Mouse (Mus musculus) thymus, adult 2 months (tissue): Measurements from ENCODE around the gene 2310030G06Rik. TPM values are rescaled to one million over a fixed set of nuclear protein-coding genes. Genes with fewer than 3 reads are reported as not detected.

ENCODE experiments used
- DNase-seq: peaks from one replicate; pipeline ENCODE4 v3.0.0; 2021
- H3K27ac ChIP-seq: fragments of 200-500 bp; 2 replicates; pipeline ENCODE4 v1.5.1; 2012; ENCODE audit warnings: low read length, control low read depth; ENCODE audit not compliant: control insufficient read depth, insufficient read depth
- H3K27me3 ChIP-seq: fragments of 200-500 bp; 2 replicates; pipeline ENCODE4 v1.6.1; 2012; ENCODE audit warnings: mild to moderate bottlenecking, low read length, moderate library complexity, mixed read lengths; ENCODE audit not compliant: control insufficient read depth, insufficient read depth
- H3K36me3 ChIP-seq: fragments of 200-500 bp; 2 replicates; pipeline ENCODE4 v1.6.1; 2012; ENCODE audit warnings: mild to moderate bottlenecking, low read length, moderate library complexity; ENCODE audit not compliant: control insufficient read depth, insufficient read depth
- H3K4me1 ChIP-seq: fragments of 200-500 bp; replicated peaks from 2 replicates; pipeline ENCODE4 v1.6.1; 2012; ENCODE audit warnings: low read length; ENCODE audit not compliant: control insufficient read depth, insufficient read depth
- H3K4me3 ChIP-seq: fragments of 200-500 bp; 2 replicates; pipeline ENCODE4 v1.5.1; 2012; ENCODE audit warnings: mild to moderate bottlenecking, low read length, control low read depth, moderate library complexity; ENCODE audit not compliant: control insufficient read depth, insufficient read depth
- CTCF ChIP-seq: fragments of 200-500 bp; IDR thresholded peaks from 2 replicates; pipeline ENCODE4 v1.5.1; 2012; ENCODE audit warnings: mild to moderate bottlenecking, control low read depth, low read length, moderate library complexity, borderline replicate concordance; ENCODE audit not compliant: control insufficient read depth, poor library complexity, insufficient read depth; ENCODE audit errors: extremely low read depth
- POLR2A ChIP-seq: fragments of 200-500 bp; IDR thresholded peaks from 2 replicates; pipeline ENCODE4 v1.6.1; 2012; ENCODE audit warnings: mild to moderate bottlenecking, low read length, control low read depth, moderate library complexity; ENCODE audit not compliant: control insufficient read depth, poor library complexity, insufficient read depth; ENCODE audit errors: extremely low read depth
- WGBS: fragments of 180-500 bp; shearing (Covaris S2); methylation state at CpG from one replicate; pipeline ENCODE4 v1.1.7; 2018; 5-methylcytosine and 5-hydroxymethylcytosine counted together
- polyA plus RNA-seq: library from polyadenylated mRNA; depleted of rRNA; stranded (reverse); fragments of >200 nt; gene quantifications from 2 replicates; pipeline ENCODE4 v1.2.3, GENCODE M21; 2012

The 2310030G06Rik gene
- polyA plus RNA-seq, 1 experiment, result 3.6 TPM

DNA sequence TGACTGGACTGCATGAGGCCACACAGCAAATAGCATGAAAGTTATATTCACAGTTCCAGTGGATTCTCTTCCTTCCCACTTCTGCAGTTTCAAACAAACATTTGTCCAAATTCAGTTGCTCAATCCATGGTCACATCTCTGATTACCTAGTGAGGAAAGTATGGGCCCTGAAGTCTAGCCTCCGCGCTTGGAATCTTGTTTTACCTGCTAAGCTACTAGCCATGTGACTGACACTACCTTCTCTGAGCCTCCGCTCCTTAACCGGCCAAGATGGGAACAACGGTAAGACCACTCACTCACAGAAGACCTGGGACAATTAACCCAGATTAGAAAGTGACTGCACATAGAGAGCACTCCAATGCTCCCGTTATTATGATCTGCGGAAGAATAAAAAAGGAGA, 530 bp downstream of the 2310030G06Rik start:
- TF ChIP-seq POLR2A, result no peak
- no peak for TF ChIP-seq CTCF
- WGBS, result 60% methylated on average over 7 of the region's 7 CpGs
- H3K27me3 ChIP-seq, result no peaks in the 10 kb centered on the region
- no peak overlapping the region for H3K4me3 ChIP-seq
- no peaks in the 10 kb centered on the region for H3K36me3 ChIP-seq
- no peak overlapping the region for H3K27ac ChIP-seq
- DNase-seq, result no peak
- H3K4me1 ChIP-seq, result peaks cover 2% of the 10 kb centered on the region; the same call in 1 of the 2 replicates

DNA sequence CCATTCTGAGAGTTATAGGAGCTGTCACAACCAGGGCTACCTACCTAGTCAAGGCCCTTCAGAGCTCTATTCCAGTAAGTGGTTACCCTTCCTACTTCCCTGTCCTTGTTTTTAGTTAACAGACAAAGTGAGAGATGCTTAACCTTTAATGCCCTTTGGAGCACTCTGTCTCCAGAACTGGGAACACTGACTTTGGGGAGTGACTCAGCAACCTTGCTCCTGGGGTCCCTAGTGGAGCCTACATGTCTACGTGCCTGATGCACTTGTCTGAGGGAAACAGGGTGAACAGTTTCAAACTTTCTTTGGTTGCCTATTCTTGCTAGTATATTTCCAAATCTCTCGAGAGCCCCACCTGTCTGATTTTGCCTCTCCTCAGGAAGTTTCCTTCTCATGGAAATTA, 3.6 kb downstream of the 2310030G06Rik start:
- no peak for DNase-seq
- Histone ChIP-seq H3K4me3 (no peak overlapping the region), H3K27me3 (no peaks in the 10 kb centered on the region), H3K27ac (no peak overlapping the region), H3K36me3 (no peaks in the 10 kb centered on the region), H3K4me1 (peaks cover 10% of the 10 kb centered on the region)
- 43% methylated on average over 2 of the region's 2 CpGs for WGBS
- TF ChIP-seq CTCF (no peak), POLR2A (no peak)

DNA sequence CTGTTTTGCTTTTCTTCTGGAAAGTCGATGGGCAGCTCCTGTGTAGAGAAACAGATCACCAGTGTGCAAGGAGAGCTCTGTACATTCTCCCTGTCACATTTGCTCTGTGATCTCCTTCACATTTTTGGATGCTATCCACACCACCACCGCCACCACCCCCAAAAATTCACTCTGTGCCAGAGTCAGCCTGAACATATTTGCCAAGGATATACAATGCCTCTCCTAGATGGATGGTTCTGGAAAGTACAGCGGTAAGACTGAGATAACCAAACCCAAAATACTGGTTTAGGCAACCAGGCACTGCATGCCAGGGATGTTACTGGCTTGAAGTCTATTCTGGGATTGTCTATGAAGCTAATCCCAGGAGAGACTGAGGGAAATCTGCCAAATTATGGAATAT, 4.1 kb downstream of the 2310030G06Rik start:
- H3K4me3 ChIP-seq, result no peak overlapping the region
- no peak for DNase-seq
- H3K27me3 ChIP-seq, result no peaks in the 10 kb centered on the region
- peaks cover 10% of the 10 kb centered on the region for H3K4me1 ChIP-seq
- H3K27ac ChIP-seq, result no peak overlapping the region
- TF ChIP-seq POLR2A (no peak), CTCF (no peak)
- no peaks in the 10 kb centered on the region for H3K36me3 ChIP-seq
- 94% methylated on average over 3 of the region's 3 CpGs for WGBS

DNA sequence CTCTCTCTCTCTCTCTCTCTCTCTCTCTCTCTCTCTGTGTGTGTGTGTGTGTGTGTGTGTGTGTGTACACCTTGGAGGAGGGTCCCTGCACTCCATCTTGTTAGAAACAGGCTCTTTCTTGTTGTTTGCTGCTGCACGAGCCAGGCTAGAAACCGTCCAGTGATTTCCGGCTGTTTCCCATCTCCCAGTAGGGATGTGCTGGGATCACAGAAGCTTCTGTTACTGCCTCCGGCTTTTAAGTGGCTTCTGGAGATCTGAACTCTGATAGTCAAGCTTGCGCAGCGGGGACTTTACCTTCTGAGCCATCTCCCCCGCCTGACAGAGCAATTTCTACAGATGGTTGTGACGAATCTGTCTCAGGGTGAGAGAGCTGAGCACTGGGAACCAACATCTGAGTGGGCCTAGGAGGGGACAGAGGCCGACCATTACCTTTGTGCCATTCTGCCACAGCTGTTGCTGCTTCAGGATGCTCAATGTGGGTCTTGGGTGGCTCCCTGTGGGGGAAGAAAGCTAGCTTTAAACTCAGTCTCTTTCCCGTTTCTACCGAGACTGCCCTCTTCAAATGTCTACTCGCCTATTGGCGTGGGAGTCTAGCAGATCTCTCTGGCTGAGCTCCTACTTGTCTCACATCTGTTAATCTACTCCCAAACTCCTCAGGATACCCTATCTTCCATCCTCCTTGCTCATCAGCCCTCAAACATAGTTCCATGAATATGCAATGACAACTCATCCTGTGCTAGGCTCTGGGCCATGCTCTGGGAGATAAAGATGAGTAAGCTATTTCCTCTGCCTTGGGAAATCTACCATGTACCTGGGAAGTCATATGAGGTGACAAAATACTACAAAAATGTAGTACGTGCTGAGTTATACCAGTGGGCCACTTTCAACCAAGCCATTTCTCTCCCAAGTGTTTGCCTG, 5.2 kb downstream of the 2310030G06Rik start:
- no peaks in the 10 kb centered on the region for H3K36me3 ChIP-seq
- H3K4me1 ChIP-seq, result peaks cover 9% of the 10 kb centered on the region
- no peaks in the 10 kb centered on the region for H3K27me3 ChIP-seq
- no peak for TF ChIP-seq POLR2A
- no peak for TF ChIP-seq CTCF
- WGBS, result 83% methylated on average over 14 of the region's 14 CpGs
- H3K27ac ChIP-seq, result no peak overlapping the region
- DNase-seq, result no peak
- no peak overlapping the region for H3K4me3 ChIP-seq

DNA sequence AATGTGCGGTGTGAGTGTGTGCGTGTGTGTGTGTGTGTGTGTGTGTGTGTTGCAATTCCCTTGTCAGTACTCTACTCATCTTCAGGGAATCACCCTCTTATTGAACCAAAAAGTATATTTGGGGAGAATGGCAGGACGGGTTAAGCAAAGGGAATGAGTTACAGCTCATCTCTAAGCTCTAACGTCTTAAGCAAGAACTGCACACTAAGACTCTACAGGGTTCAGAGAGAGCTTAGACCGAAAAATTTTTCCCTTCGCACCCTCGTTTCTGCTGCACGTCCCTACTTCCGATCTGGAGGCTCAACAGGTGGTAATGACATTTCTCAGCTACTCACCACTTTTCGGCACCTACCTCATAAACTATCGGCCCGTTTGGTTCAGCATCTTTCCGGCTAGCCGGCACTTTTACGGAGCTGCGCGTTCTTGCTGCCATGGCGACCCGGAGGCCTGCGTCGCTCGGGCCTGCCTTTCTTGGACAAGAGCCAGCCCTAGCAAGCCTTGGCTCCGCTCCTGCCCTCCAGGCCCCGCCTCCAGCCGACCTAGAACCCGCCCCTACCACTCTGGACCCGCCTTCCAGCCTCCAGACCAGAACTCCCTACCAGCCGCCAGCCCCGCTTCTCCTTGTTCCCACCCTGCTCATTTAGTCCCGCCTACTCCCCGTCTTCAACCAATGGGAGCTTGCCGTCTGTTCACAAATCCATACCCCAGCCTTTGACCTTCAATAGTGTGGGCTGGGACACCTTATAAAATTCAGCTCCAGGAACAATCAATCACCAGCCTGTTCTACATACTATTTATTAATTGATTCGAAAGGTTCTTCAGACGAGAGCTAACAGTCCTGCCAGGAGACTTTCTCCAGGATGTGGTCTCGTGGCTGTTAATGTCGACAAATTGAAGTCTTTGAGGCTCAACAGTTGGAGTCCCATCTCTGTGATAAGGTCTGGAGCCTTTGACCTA, 7.1 kb downstream of the 2310030G06Rik start, which contains the start of gene Dixdc1:
Gene Dixdc1, minus strand, starts transcription at position 604 of the 957 bp plus-strand sequence.
- Histone ChIP-seq H3K27me3 (no peaks in the 10 kb centered on the region), H3K36me3 (no peaks in the 10 kb centered on the region), H3K27ac (no peak within 1 kb of the TSS; the same call in 1 of the 2 replicates), H3K4me3 (peak within 1 kb of the TSS; percentile 25), H3K4me1 (peaks cover 9% of the 10 kb centered on the region)
- 9% methylated on average over 36 of the region's 36 CpGs for WGBS
- DNase-seq, result peak; percentile 81
- TF ChIP-seq POLR2A, result no peak
- no peak for TF ChIP-seq CTCF

DNA sequence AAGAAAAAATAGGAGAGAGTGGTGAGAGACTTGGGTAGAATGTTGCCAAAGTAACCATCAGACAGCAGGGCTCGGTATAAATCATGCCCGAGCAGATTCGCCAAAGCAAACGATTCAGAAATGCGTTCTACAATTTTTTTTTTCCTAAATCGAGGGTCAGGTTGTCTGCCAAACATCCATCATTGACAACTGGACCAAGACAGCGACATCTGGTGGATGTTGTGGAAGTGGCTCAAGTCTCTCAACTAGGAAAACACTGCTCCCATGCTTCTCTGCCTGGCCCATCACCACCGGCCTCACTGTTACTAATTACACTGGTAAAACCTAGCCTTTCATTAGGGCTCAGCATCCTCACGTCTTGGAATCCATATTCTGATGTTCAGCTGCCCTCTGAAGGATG, 11.3 kb downstream of the 2310030G06Rik start:
- no peaks in the 10 kb centered on the region for H3K36me3 ChIP-seq
- no peaks in the 10 kb centered on the region for H3K27me3 ChIP-seq
- peaks cover 9% of the 10 kb centered on the region for H3K4me1 ChIP-seq
- TF ChIP-seq POLR2A (no peak), CTCF (no peak)
- no peak for DNase-seq
- no peak overlapping the region for H3K27ac ChIP-seq
- WGBS, result 9% methylated on average over 9 of the region's 9 CpGs
- no peak overlapping the region for H3K4me3 ChIP-seq
